Mouse (Mus musculus) heart, adult 2 months (tissue): ENCODE results near the gene Prkacb.

ENCODE experiments used
- CTCF ChIP-seq: fragments of 200-600 bp; IDR thresholded peaks from 2 replicates; pipeline ENCODE4 v1.8.1; 2022; ENCODE audit warnings: antibody characterized with exemption, mild to moderate bottlenecking, moderate library complexity
- EP300 ChIP-seq: fragments of 200-500 bp; IDR thresholded peaks from 2 replicates; pipeline ENCODE4 v1.6.1; 2011; ENCODE audit warnings: low read depth, low read length, control low read depth; ENCODE audit not compliant: insufficient read depth
- POLR2A ChIP-seq: fragments of 200-500 bp; IDR thresholded peaks from 2 replicates; pipeline ENCODE4 v1.6.1; 2011; ENCODE audit warnings: mild to moderate bottlenecking, low read depth, low read length, control low read depth; ENCODE audit not compliant: insufficient read depth

DNA sequence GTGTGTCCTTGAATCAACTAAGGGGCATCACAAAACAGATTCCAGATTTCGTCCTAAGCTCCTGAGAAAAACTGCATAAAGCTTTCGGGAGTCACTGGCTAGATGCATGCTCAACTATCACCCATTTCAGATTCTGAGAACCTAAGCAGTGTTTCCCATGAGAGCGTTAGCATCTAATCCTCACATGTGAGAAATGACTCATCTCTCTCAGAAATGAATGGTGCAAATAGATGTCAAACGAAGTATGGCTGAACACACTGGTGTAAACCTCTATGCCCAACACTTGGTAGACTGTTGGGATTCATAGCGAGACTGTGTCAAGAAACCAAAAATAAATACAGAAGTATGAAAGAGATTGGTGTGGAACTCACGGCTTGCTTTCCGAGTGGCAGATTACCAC lies 36.6 kb upstream of the Prkacb start:
- TF ChIP-seq CTCF (no peak), POLR2A (no peak), EP300 (no peak)
